16 mouse cellular contexts compared by ENCODE assay signal in the genomic region with DNA sequence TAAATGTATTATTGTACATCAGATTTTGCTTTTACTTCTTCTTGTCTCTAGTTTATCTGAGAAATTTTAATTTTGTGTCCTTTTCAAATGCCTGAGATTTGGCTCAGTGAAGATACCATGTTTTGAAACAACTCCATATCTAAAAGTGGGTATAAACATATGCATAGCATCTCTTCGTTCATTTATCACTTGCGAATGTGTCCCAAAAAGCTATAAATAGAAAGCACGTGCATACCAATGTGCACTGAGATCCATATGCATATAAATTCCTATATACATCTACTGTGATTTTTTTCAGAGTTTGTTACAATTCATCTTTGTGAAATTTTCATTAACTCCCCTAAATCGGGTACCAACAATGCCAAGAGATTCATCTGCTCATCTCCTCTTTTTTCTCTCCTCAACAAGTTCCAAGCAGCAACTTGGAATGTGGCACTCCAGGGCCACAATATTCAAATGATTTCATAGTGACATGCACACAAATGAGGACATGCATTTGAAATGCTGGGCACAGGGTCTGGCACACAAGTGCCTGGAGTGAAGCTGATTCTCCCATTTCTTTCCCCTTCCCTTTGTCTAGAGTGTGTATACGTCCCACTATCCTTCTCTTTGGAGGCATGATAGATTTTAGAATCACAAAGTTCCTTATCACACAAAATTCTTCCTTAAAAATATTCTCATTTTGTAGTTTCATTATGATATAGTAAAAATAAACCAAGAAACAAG.
DNase-seq lines count a peak whose midpoint lies in the region; ATAC-seq and TF ChIP-seq lines count a peak whose summit lies in the region.
"Had no signal": no experiment of that assay in that cellular context is flagged by ENCODE, and none has a peak within 500 bp of the region (broad histone marks: within the 10 kb centered on the region; RNA-seq: fewer than 3 reads in every experiment).

No protein-coding gene starts in this region.

- TF ChIP-seq POLR2A in brain, embryonic 14.5 days (IDR thresholded peaks at IDR 0.05; ENCODE audit: borderline replicate concordance, extremely low read depth, insufficient read depth, insufficient read length, poor library complexity, severe bottlenecking): no peak

- H3K27me3 ChIP-seq in forebrain, embryonic 15.5 days: no peaks in the 10 kb centered on the region
- H3K27me3 ChIP-seq in forebrain, embryonic 12.5 days: no peaks in the 10 kb centered on the region
- H3K27me3 ChIP-seq in forebrain, postnatal 0 days (ENCODE audit: insufficient read depth, low read length): no peaks in the 10 kb centered on the region
- H3K27me3 ChIP-seq in forebrain, embryonic 10.5 days (ENCODE audit: poor library complexity, severe bottlenecking): no peaks in the 10 kb centered on the region
- H3K27me3 ChIP-seq: embryonic facial prominence, embryonic 12.5 days had no signal

- H3K4me3 ChIP-seq in forebrain, embryonic 15.5 days: no peak overlapping the region
- H3K4me3 ChIP-seq in forebrain, embryonic 12.5 days (replicated peaks): no peak overlapping the region
- no peak overlapping the region for H3K4me3 ChIP-seq in forebrain, postnatal 0 days (ENCODE audit: low read depth, low read length)
- H3K4me3 ChIP-seq in forebrain, embryonic 10.5 days: no peak overlapping the region
- H3K4me3 ChIP-seq: embryonic facial prominence, embryonic 10.5 days; embryonic facial prominence, embryonic 12.5 days had no signal

- H3K36me3 ChIP-seq in forebrain, embryonic 15.5 days: no peaks in the 10 kb centered on the region
- no peaks in the 10 kb centered on the region for H3K36me3 ChIP-seq in forebrain, embryonic 12.5 days (replicated peaks)
- no peaks in the 10 kb centered on the region for H3K36me3 ChIP-seq in forebrain, postnatal 0 days (ENCODE audit: insufficient read depth)
- H3K36me3 ChIP-seq in forebrain, embryonic 10.5 days (replicated peaks): no peaks in the 10 kb centered on the region
- H3K36me3 ChIP-seq: embryonic facial prominence, embryonic 10.5 days; embryonic facial prominence, embryonic 12.5 days had no signal

- no peak overlapping the region for H3K4me2 ChIP-seq in forebrain, embryonic 15.5 days (replicated peaks)
- H3K4me2 ChIP-seq in forebrain, embryonic 12.5 days: no peak overlapping the region
- no peak overlapping the region for H3K4me2 ChIP-seq in forebrain, postnatal 0 days (ENCODE audit: low read depth)
- H3K4me2 ChIP-seq: embryonic facial prominence, embryonic 12.5 days had no signal

- WGBS in forebrain, embryonic 15.5 days: 63% methylated on average over 5 of the region's 5 CpGs
- WGBS in forebrain, embryonic 12.5 days: 80% methylated on average over 5 of the region's 5 CpGs
- WGBS in forebrain, postnatal 0 days: 55% methylated on average over 5 of the region's 5 CpGs
- 91% methylated on average over 5 of the region's 5 CpGs for WGBS in forebrain, embryonic 10.5 days

- H3K9ac ChIP-seq in forebrain, embryonic 15.5 days (replicated peaks): no peak overlapping the region
- H3K9ac ChIP-seq in forebrain, embryonic 12.5 days: no peak overlapping the region
- H3K9ac ChIP-seq in forebrain, postnatal 0 days: no peak overlapping the region
- H3K9ac ChIP-seq: embryonic facial prominence, embryonic 12.5 days had no signal

- 0 out of 2 replicates have a peak overlapping the region, but pooled peaks have one; percentile 34 for H3K27ac ChIP-seq in forebrain, embryonic 15.5 days (replicated peaks)
- H3K27ac ChIP-seq in forebrain, embryonic 12.5 days: no peak overlapping the region
- H3K27ac ChIP-seq in forebrain, postnatal 0 days (ENCODE audit: low read depth, low read length): peak overlapping the region; percentile 51; the same call in 1 of the 2 replicates
- no peak overlapping the region for H3K27ac ChIP-seq in forebrain, embryonic 10.5 days
- H3K27ac ChIP-seq: embryonic facial prominence, embryonic 10.5 days; embryonic facial prominence, embryonic 12.5 days had no signal

- H3K4me1 ChIP-seq in forebrain, embryonic 15.5 days: peaks cover 13% of the 10 kb centered on the region
- H3K4me1 ChIP-seq in forebrain, embryonic 12.5 days: 0 out of 2 replicates have a peak, but pooled peaks cover 5% of the 10 kb centered on the region
- H3K4me1 ChIP-seq in forebrain, postnatal 0 days (ENCODE audit: insufficient read depth): 0 out of 2 replicates have a peak, but pooled peaks cover 4% of the 10 kb centered on the region
- H3K4me1 ChIP-seq in forebrain, embryonic 10.5 days: no peaks in the 10 kb centered on the region
- H3K4me1 ChIP-seq: embryonic facial prominence, embryonic 10.5 days; embryonic facial prominence, embryonic 12.5 days had no signal

- peak; percentile 64 for ATAC-seq in forebrain, embryonic 15.5 days (replicated peaks)
- no peak for ATAC-seq in forebrain, embryonic 12.5 days (ENCODE audit: low FRiP score)
- ATAC-seq in forebrain, postnatal 0 days: peak; percentile 83

- DNase-seq in forebrain, postnatal 0 days: peak; percentile 71
- DNase-seq in forebrain, embryonic 10.5 days (ENCODE audit: extremely low spot score, low spot score): no peak
- peak; percentile 35 for DNase-seq in brain, adult 2 months (ENCODE audit: low read depth, low spot score)
- DNase-seq in brain, embryonic 14.5 days (ENCODE audit: low read depth): peak; percentile 36
- DNase-seq in layer of hippocampus, adult 11-12 months (ENCODE audit: low spot score): no peak
- DNase-seq: adrenal gland, adult 2 months; adrenal gland, postnatal 10 days; adrenal gland, postnatal 25 days; cerebellum, adult 11-12 months; cerebellum, adult 2 months; cerebellum, adult 9-10 months; cerebellum, postnatal 25 days had no signal

- TF ChIP-seq CTCF in forebrain, postnatal 0 days (IDR thresholded peaks at IDR 0.05; ENCODE audit: low read depth): no peak
- TF ChIP-seq CTCF in brain, embryonic 14.5 days (IDR thresholded peaks at IDR 0.05; ENCODE audit: borderline replicate concordance, extremely low read depth, insufficient read depth, insufficient read length): no peak

- H3K9me3 ChIP-seq in forebrain, embryonic 15.5 days: no peaks in the 10 kb centered on the region
- no peaks in the 10 kb centered on the region for H3K9me3 ChIP-seq in forebrain, embryonic 12.5 days
- H3K9me3 ChIP-seq in forebrain, postnatal 0 days (ENCODE audit: low read length): no peaks in the 10 kb centered on the region
- no peaks in the 10 kb centered on the region for H3K9me3 ChIP-seq in forebrain, embryonic 10.5 days
- H3K9me3 ChIP-seq: embryonic facial prominence, embryonic 10.5 days; embryonic facial prominence, embryonic 12.5 days had no signal

Comparison
In these comparisons a context has a peak if more than half of its experiments do, and no peak if none do; other contexts are left out.
1. H3K27ac ChIP-seq: peak in forebrain, embryonic 15.5 days (single experiment) and forebrain, postnatal 0 days (single experiment); none in forebrain, embryonic 12.5 days (single experiment) and forebrain, embryonic 10.5 days (single experiment).
2. DNase-seq: peak in forebrain, postnatal 0 days (single experiment), brain, adult 2 months (single experiment) and brain, embryonic 14.5 days (single experiment); none in forebrain, embryonic 10.5 days (single experiment) and layer of hippocampus, adult 11-12 months (single experiment).